In genomic region chr8:110550343-110550742, GRCm38 (mm10) we compare ENCODE assay signal across 21 mouse cellular contexts.
DNase-seq lines count a peak whose midpoint lies in the region; TF ChIP-seq lines count a peak whose summit lies in the region.
"Had no signal": no experiment of that assay in that cellular context is flagged by ENCODE, and none has a peak within 500 bp of the region (broad histone marks: within the 10 kb centered on the region; RNA-seq: fewer than 3 reads in every experiment).

No protein-coding gene starts in this region.

- H3K27ac ChIP-seq in gastrocnemius, adult 2 months: no peak overlapping the region
- H3K27ac ChIP-seq in left cerebral cortex, adult 2 months: no peak overlapping the region
- H3K27ac ChIP-seq in CH12.LX (ENCODE audit: insufficient read depth, low read depth): no peak overlapping the region
- H3K27ac ChIP-seq: embryonic facial prominence, embryonic 13.5 days; heart, embryonic 10.5 days; hindbrain, embryonic 15.5 days; limb, embryonic 10.5 days; midbrain, embryonic 10.5 days; stomach, embryonic 15.5 days had no signal

- TF ChIP-seq RAD21 in CH12.LX (IDR thresholded peaks at IDR 0.05; ENCODE audit: low read depth, low read length): peak; percentile 50

- in situ Hi-C loops in CH12.LX (cut with MboI; ENCODE audit: low pct_ligation_motif_present, low pct_unique_long_range_greater_than_20kb, low sequenced_read_pairs): no loop called here

- H3K4me3 ChIP-seq in gastrocnemius, adult 2 months: no peak overlapping the region
- H3K4me3 ChIP-seq in left cerebral cortex, adult 2 months: no peak overlapping the region
- no peak overlapping the region for H3K4me3 ChIP-seq in CH12.LX (replicated peaks in 1 of 3; ENCODE audit: low read depth in 2 of 3, low read length in 2 of 3, poor library complexity in 1 of 3)
- H3K4me3 ChIP-seq: embryonic facial prominence, embryonic 13.5 days; heart, embryonic 10.5 days; hindbrain, embryonic 15.5 days; limb, embryonic 10.5 days; midbrain, embryonic 10.5 days; stomach, embryonic 15.5 days had no signal

- dilution Hi-C loops in CH12.LX (cut with MboI; ENCODE audit: extremely low pct_ligation_motif_present, extremely low pct_unique_long_range_greater_than_20kb, low sequenced_read_pairs): no loop called here

- DNase-seq in gastrocnemius, adult 2 months: no peak
- no peak for DNase-seq in gastrocnemius, adult 18-20 months (ENCODE audit: low spot score)
- DNase-seq in left cerebral cortex, adult 2 months (ENCODE audit: extremely low spot score in 1 of 2, low spot score in 2 of 2): no peak
- no peak for DNase-seq in left cerebral cortex, postnatal 25 days (ENCODE audit: low spot score in 2 of 2)
- DNase-seq in CH12.LX (ENCODE audit: extremely low read depth) (peak; percentile 14), R1 (ENCODE audit: low read depth, low spot score) (peak; percentile 66)
- no peak for DNase-seq in neural tube, embryonic 10.5 days (ENCODE audit: extremely low spot score, low spot score)
- DNase-seq: adrenal gland, postnatal 14 days; cerebellum, adult 9-11 months; gastrocnemius, postnatal 25 days; kidney, adult 8-10 months; lung, postnatal 36 days; right cerebral cortex, postnatal 14 days; thymus, postnatal 25 days had no signal

- no peak overlapping the region for H3K9ac ChIP-seq in CH12.LX (ENCODE audit: insufficient read depth, low read depth)
- H3K9ac ChIP-seq: embryonic facial prominence, embryonic 13.5 days; hindbrain, embryonic 15.5 days; stomach, embryonic 15.5 days had no signal

- H3K9me3 ChIP-seq in CH12.LX (replicated peaks; ENCODE audit: low read length): peaks cover 12% of the 10 kb centered on the region
- H3K9me3 ChIP-seq: heart, embryonic 10.5 days; hindbrain, embryonic 15.5 days; limb, embryonic 10.5 days; midbrain, embryonic 10.5 days; stomach, embryonic 15.5 days had no signal

- H3K36me3 ChIP-seq in CH12.LX (replicated peaks in 1 of 2; ENCODE audit: control insufficient read depth in 1 of 2, insufficient read depth in 1 of 2, low read length in 1 of 2): peaks cover 16 to 42% of the 10 kb centered on the region in 2 experiments
- H3K36me3 ChIP-seq: embryonic facial prominence, embryonic 13.5 days; G1E; heart, embryonic 10.5 days; hindbrain, embryonic 15.5 days; limb, embryonic 10.5 days; midbrain, embryonic 10.5 days; stomach, embryonic 15.5 days had no signal

- intact Hi-C loops in gastrocnemius, adult 2 months (cut with DNase I): no loop called here
- intact Hi-C loops in left cerebral cortex, adult 2 months (cut with DNase I): no loop called here
- intact Hi-C loops in left cerebral cortex, postnatal 25 days (cut with DNase I): no loop called here

- no peak for TF ChIP-seq POLR2A in CH12.LX (IDR thresholded peaks at IDR 0.05; ENCODE audit: low read depth, low read length)

- H3K4me1 ChIP-seq in CH12.LX (ENCODE audit: control insufficient read depth in 1 of 2, insufficient read depth in 2 of 2): no peaks in the 10 kb centered on the region
- H3K4me1 ChIP-seq: embryonic facial prominence, embryonic 13.5 days; heart, embryonic 10.5 days; hindbrain, embryonic 15.5 days; limb, embryonic 10.5 days; midbrain, embryonic 10.5 days; stomach, embryonic 15.5 days had no signal

- no peaks in the 10 kb centered on the region for H3K27me3 ChIP-seq in CH12.LX (replicated peaks)
- H3K27me3 ChIP-seq: hindbrain, embryonic 15.5 days; stomach, embryonic 15.5 days had no signal

- no peak overlapping the region for H3K4me2 ChIP-seq in CH12.LX (ENCODE audit: insufficient read depth, low read depth, poor library complexity, severe bottlenecking)
- H3K4me2 ChIP-seq: embryonic facial prominence, embryonic 13.5 days; hindbrain, embryonic 15.5 days; stomach, embryonic 15.5 days had no signal

- peak; percentile 2; the same call in 1 of the 2 replicates for TF ChIP-seq CTCF in gastrocnemius, adult 2 months (IDR thresholded peaks at IDR 0.05)
- peak; percentile 6 for TF ChIP-seq CTCF in left cerebral cortex, adult 2 months (IDR thresholded peaks at IDR 0.05)
- TF ChIP-seq CTCF in CH12.LX (conservative IDR thresholded peaks at IDR 0.05 in 1 of 2, IDR thresholded peaks at IDR 0.05 in 1 of 2; ENCODE audit: low read depth in 2 of 2, low read length in 2 of 2): peak; percentile 9 to 54; a peak in 2 of 4 replicates

- no peak for TF ChIP-seq EP300 in CH12.LX (IDR thresholded peaks at IDR 0.05; ENCODE audit: low read length)

- no peaks in the 10 kb centered on the region for H3K79me2 ChIP-seq in CH12.LX (replicated peaks; ENCODE audit: control insufficient read depth, extremely low read depth, insufficient read depth, poor library complexity, severe bottlenecking)

TF ChIP-seq in CH12.LX, 34 proteins besides CTCF, POLR2A, EP300 and RAD21:
- no peak for TF ChIP-seq MAFK (IDR thresholded peaks at IDR 0.05; ENCODE audit: insufficient replicate concordance, low read length)
- TF ChIP-seq HCFC1 (IDR thresholded peaks at IDR 0.05; ENCODE audit: low read depth, low read length): no peak
- no peak for TF ChIP-seq NELFE (IDR thresholded peaks at IDR 0.05; ENCODE audit: low read depth, low read length)
- TF ChIP-seq ELF1 (IDR thresholded peaks at IDR 0.05; ENCODE audit: low read depth, low read length): no peak
- peak; percentile 21 for TF ChIP-seq SMC3 (IDR thresholded peaks at IDR 0.05; ENCODE audit: low read depth, low read length)
- no peak for TF ChIP-seq JUND (conservative IDR thresholded peaks at IDR 0.05; ENCODE audit: low read depth, low read length)

Comparison
In these comparisons a context has a peak if more than half of its experiments do, and no peak if none do; other contexts are left out.
1. DNase-seq: peak in CH12.LX (single experiment) and R1 (single experiment); none in gastrocnemius, adult 2 months (single experiment), gastrocnemius, adult 18-20 months (single experiment), left cerebral cortex, adult 2 months (0 of 2), left cerebral cortex, postnatal 25 days (0 of 2) and neural tube, embryonic 10.5 days (single experiment).
2. Peak in every context shown above with its lines, with median percentiles within 50 percentile points of each other: CTCF ChIP-seq.